Mouse (Mus musculus): ENCODE data around the gene Upk3bl.

GRCm38 (mm10) chr5:136073051-136073450, 18.8 kb downstream of the Upk3bl start:
- no peak for TF ChIP-seq TAL1 (IDR thresholded peaks at IDR 0.05; ENCODE audit: low read length)
- TF ChIP-seq GATA1 (IDR thresholded peaks at IDR 0.05; ENCODE audit: low read length) = no peak
